Mouse (Mus musculus) lung, postnatal 0 days (tissue): ENCODE results near the gene Itga3.

Experiments used
- CTCF ChIP-seq: IDR thresholded peaks from 2 replicates; pipeline ENCODE4 v1.5.1; 2016; ENCODE audit warnings: antibody characterized with exemption, mild to moderate bottlenecking
- EP300 ChIP-seq: IDR thresholded peaks from 2 replicates; pipeline ENCODE4 v1.6.1; 2016; ENCODE audit warnings: antibody characterized with exemption, mild to moderate bottlenecking, control low read depth

DNA sequence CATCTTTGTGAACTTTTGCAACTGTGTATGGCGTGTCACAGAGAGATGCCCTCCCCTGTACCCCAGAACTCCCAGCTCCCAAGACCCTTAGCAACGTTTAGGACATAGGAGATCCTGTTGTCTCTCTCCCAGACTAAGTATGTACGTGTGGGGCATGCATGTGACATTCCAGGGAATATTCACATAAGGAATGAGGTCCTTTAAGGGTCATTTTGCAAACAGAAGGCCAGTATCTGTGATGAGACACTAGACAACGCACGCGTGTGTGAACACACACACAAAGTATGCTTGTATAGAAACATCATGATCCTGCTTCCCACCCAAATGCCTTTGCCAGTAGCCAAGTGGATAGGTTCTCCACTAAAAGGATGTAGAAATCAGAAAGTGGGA, 45.5 kb upstream of the Itga3 start:
- no peak for TF ChIP-seq CTCF
- TF ChIP-seq EP300: no peak
